8 mouse cellular contexts compared by ENCODE assay signal in the genomic region with DNA sequence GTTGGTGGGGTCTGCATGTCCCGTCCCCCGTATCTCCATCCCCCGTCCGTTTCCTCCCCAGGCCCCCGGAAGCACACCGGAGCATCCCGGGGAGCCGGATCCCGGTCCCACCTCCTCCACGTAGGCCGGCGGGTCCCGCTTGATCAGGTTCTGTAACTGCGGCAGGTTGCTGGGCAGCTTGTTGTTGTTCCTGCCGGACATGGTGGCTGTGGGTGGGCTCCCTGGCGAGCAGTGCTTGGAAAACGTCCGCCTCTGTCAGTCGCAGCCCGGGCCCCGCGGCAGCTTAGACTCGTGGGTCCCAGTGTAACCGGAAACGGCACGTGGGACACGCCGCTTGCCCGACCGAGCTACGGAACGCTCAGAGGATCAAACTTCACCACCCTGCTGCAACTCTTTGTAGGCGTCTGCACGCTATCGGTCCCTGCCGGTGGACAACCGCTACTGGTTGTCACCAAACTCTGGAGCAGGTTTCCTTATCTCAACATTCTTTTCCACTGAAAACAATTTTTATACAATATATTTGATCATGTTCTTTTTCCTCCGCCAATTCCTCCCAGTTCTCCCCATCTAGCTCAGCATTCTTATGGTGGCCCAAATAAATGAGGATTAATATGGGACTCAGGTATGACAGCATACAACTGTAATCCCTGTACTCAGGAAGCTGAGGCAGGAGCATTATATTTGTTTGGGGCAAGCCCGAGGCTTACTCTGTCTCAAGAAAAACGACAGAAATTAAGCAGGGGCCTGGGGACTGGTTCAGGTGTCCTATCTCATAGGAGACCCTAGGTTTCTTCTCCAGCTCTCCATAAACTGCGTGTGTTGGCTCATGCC. TPM values are rescaled to one million over a fixed set of nuclear protein-coding genes. Genes with fewer than 3 reads are reported as not detected.
DNase-seq lines count a peak whose midpoint lies in the region; ATAC-seq and TF ChIP-seq lines count a peak whose summit lies in the region.

Sdad1 (minus strand) TSS at position 799 of the 831 bp plus-strand sequence.

- H3K4me1 ChIP-seq in forebrain, embryonic 10.5 days, result peaks cover 23% of the 10 kb centered on the region
- H3K4me1 ChIP-seq in heart, embryonic 15.5 days (replicated peaks), result peaks cover 19% of the 10 kb centered on the region
- H3K4me1 ChIP-seq in liver, embryonic 14.5 days (replicated peaks; ENCODE audit: control insufficient read depth in 2 of 2, insufficient read depth in 2 of 2, low read length in 1 of 2), result peaks cover 3 to 25% of the 10 kb centered on the region in 2 experiments
- H3K4me1 ChIP-seq in neural tube, embryonic 11.5 days (ENCODE audit: control insufficient read depth, insufficient read depth, low read length), result peaks cover 5% of the 10 kb centered on the region; the same call in 1 of the 2 replicates
- no peaks in the 10 kb centered on the region; the same call in 1 of the 2 replicates for H3K4me1 ChIP-seq in stomach, postnatal 0 days (replicated peaks; ENCODE audit: control insufficient read depth, insufficient read depth)

- H3K27ac ChIP-seq in forebrain, embryonic 10.5 days, result peak within 1 kb of the TSS; percentile 86
- H3K27ac ChIP-seq in heart, embryonic 15.5 days, result peak within 1 kb of the TSS; percentile 65
- H3K27ac ChIP-seq in liver, embryonic 14.5 days, result peak within 1 kb of the TSS; percentile 29; the same call in 1 of the 2 replicates
- no peak within 1 kb of the TSS for H3K27ac ChIP-seq in neural tube, embryonic 11.5 days (ENCODE audit: low read depth, low read length)
- peak within 1 kb of the TSS; percentile 69; the same call in 1 of the 2 replicates for H3K27ac ChIP-seq in stomach, postnatal 0 days (replicated peaks)

- peak within 1 kb of the TSS; percentile 68 for H3K4me3 ChIP-seq in forebrain, embryonic 10.5 days
- H3K4me3 ChIP-seq in heart, embryonic 15.5 days, result peak within 1 kb of the TSS; percentile 87
- H3K4me3 ChIP-seq in liver, embryonic 14.5 days (ENCODE audit: insufficient read depth in 1 of 2, low read depth in 2 of 2, low read length in 2 of 2), result peak within 1 kb of the TSS; percentile 84 to 91
- H3K4me3 ChIP-seq in neural tube, embryonic 11.5 days (ENCODE audit: low read depth, low read length), result peak within 1 kb of the TSS; percentile 86
- peak within 1 kb of the TSS; percentile 67 for H3K4me3 ChIP-seq in stomach, postnatal 0 days (ENCODE audit: low read depth, low read length)

- TF ChIP-seq CTCF in liver, embryonic 14.5 days (IDR thresholded peaks at IDR 0.05; ENCODE audit: low read depth), result peak; percentile 84
- peak; percentile 86 for TF ChIP-seq CTCF in stomach, postnatal 0 days (IDR thresholded peaks at IDR 0.05; ENCODE audit: low read depth)

- peak; percentile 96 for ATAC-seq in CD4-positive, CD25-positive, alpha-beta regulatory T cell, adult 4 months
- ATAC-seq in heart, embryonic 15.5 days (replicated peaks; ENCODE audit: insufficient number of reproducible peaks, insufficient read depth, low FRiP score, low read depth), result peak; percentile 85
- peak; percentile 91 for ATAC-seq in liver, embryonic 14.5 days (ENCODE audit: insufficient read depth)
- peak; percentile 95 for ATAC-seq in neural tube, embryonic 11.5 days (ENCODE audit: insufficient read depth, low FRiP score, low TSS enrichment)
- peak; percentile 96 for ATAC-seq in stomach, postnatal 0 days (ENCODE audit: low FRiP score, low TSS enrichment)

- peaks cover 26% of the 10 kb centered on the region for H3K36me3 ChIP-seq in forebrain, embryonic 10.5 days (replicated peaks)
- peaks cover 4% of the 10 kb centered on the region; the same call in 1 of the 2 replicates for H3K36me3 ChIP-seq in heart, embryonic 15.5 days
- peaks cover 7% of the 10 kb centered on the region for H3K36me3 ChIP-seq in liver, embryonic 14.5 days (replicated peaks; ENCODE audit: control insufficient read depth, insufficient read depth, low read depth)
- 0 out of 2 replicates have a peak, but pooled peaks cover 2% of the 10 kb centered on the region for H3K36me3 ChIP-seq in neural tube, embryonic 11.5 days (ENCODE audit: control insufficient read depth, insufficient read depth, low read length)
- peaks cover 2% of the 10 kb centered on the region; the same call in 1 of the 2 replicates for H3K36me3 ChIP-seq in stomach, postnatal 0 days (ENCODE audit: control insufficient read depth, insufficient read depth, low read length)

- peak; percentile 59; the same call in 1 of the 2 replicates for TF ChIP-seq EP300 in liver, embryonic 14.5 days (IDR thresholded peaks at IDR 0.05; ENCODE audit: low read depth)
- TF ChIP-seq EP300 in stomach, postnatal 0 days (optimal IDR thresholded peaks at IDR 0.05), result peak; percentile 31

- H3K4me2 ChIP-seq in heart, embryonic 15.5 days, result peak within 1 kb of the TSS; percentile 71
- H3K4me2 ChIP-seq in liver, embryonic 14.5 days (ENCODE audit: low read depth), result peak within 1 kb of the TSS; percentile 83
- H3K4me2 ChIP-seq in neural tube, embryonic 11.5 days (ENCODE audit: low read depth), result peak within 1 kb of the TSS; percentile 74
- peak within 1 kb of the TSS; percentile 64 for H3K4me2 ChIP-seq in stomach, postnatal 0 days (replicated peaks; ENCODE audit: low read depth)

- no peaks in the 10 kb centered on the region for H3K9me3 ChIP-seq in forebrain, embryonic 10.5 days
- no peaks in the 10 kb centered on the region for H3K9me3 ChIP-seq in heart, embryonic 15.5 days (replicated peaks)
- no peaks in the 10 kb centered on the region for H3K9me3 ChIP-seq in liver, embryonic 14.5 days (ENCODE audit: control insufficient read depth, low read length)
- H3K9me3 ChIP-seq in neural tube, embryonic 11.5 days (ENCODE audit: control insufficient read depth, low read length), result no peaks in the 10 kb centered on the region
- H3K9me3 ChIP-seq in stomach, postnatal 0 days (ENCODE audit: control insufficient read depth, low read length), result no peaks in the 10 kb centered on the region

- no peaks in the 10 kb centered on the region for H3K27me3 ChIP-seq in forebrain, embryonic 10.5 days (ENCODE audit: poor library complexity, severe bottlenecking)
- no peaks in the 10 kb centered on the region for H3K27me3 ChIP-seq in heart, embryonic 15.5 days
- H3K27me3 ChIP-seq in liver, embryonic 14.5 days (ENCODE audit: control insufficient read depth, insufficient read depth, low read length), result 0 out of 2 replicates have a peak, but pooled peaks cover 2% of the 10 kb centered on the region
- no peaks in the 10 kb centered on the region for H3K27me3 ChIP-seq in neural tube, embryonic 11.5 days (ENCODE audit: control insufficient read depth, insufficient read depth, low read length)
- H3K27me3 ChIP-seq in stomach, postnatal 0 days (ENCODE audit: control insufficient read depth, insufficient read depth, low read length), result no peaks in the 10 kb centered on the region

- peak within 1 kb of the TSS; percentile 79 for H3K9ac ChIP-seq in heart, embryonic 15.5 days
- peak within 1 kb of the TSS; percentile 83 for H3K9ac ChIP-seq in liver, embryonic 14.5 days (replicated peaks)
- H3K9ac ChIP-seq in neural tube, embryonic 11.5 days (ENCODE audit: low read length), result peak within 1 kb of the TSS; percentile 71
- H3K9ac ChIP-seq in stomach, postnatal 0 days (ENCODE audit: low read length), result peak within 1 kb of the TSS; percentile 76

- peak; percentile 69 for DNase-seq in c-Kit-negative CD71-positive TER-119-positive erythroid progenitor cells, embryonic 14.5 days (ENCODE audit: low read depth, low spot score)
- peak; percentile 93 for DNase-seq in forebrain, embryonic 10.5 days (ENCODE audit: extremely low spot score, low spot score)
- DNase-seq in kidney, postnatal 25 days, result peak; percentile 94 to 97
- peak; percentile 84 to 86 (median 86) for DNase-seq in liver, embryonic 14.5 days (ENCODE audit: low read depth in 3 of 3, low spot score in 3 of 3)
- DNase-seq in neural tube, embryonic 11.5 days (ENCODE audit: low spot score), result peak; percentile 94
- DNase-seq in stomach, postnatal 0 days (ENCODE audit: low spot score), result peak; percentile 93

- WGBS in forebrain, embryonic 10.5 days, result 2% methylated on average over 41 of the region's 41 CpGs
- 2% methylated on average over 41 of the region's 41 CpGs for WGBS in heart, embryonic 15.5 days
- 2% methylated on average over 41 of the region's 41 CpGs for WGBS in liver, embryonic 14.5 days (ENCODE audit: insufficient replicate concordance)
- WGBS in neural tube, embryonic 11.5 days, result 2% methylated on average over 41 of the region's 41 CpGs
- 3% methylated on average over 41 of the region's 41 CpGs for WGBS in stomach, postnatal 0 days

RNA-seq across cellular contexts. Expression of gene Sdad1, which starts in this region (rescaled TPM):
- polyA plus RNA-seq in CD4-positive, CD25-positive, alpha-beta regulatory T cell, adult 4 months (2017; shearing (Covaris generic)), result 10 to 100 TPM; 41.8 to 62.4 TPM
- 59.4 and 63.0 TPM in 2 replicates for polyA plus RNA-seq in forebrain, embryonic 10.5 days (2016; fragmentation: Nextera tagmentation; extraction: Ambion mirVana)
- polyA plus RNA-seq in heart, embryonic 15.5 days (2015; fragmentation: Nextera tagmentation; extraction: Ambion mirVana), result 20.0 and 23.7 TPM in 2 replicates
- polyA plus RNA-seq in liver, embryonic 14.5 days (2012; rRNA removed), result 8.1 and 9.5 TPM in 2 replicates
- polyA plus RNA-seq in liver, embryonic 14.5 days (2014; fragmentation: Nextera tagmentation; extraction: Ambion mirVana), result 17.4 and 18.8 TPM in 2 replicates
- polyA plus RNA-seq in neural tube, embryonic 11.5 days (2014; fragmentation: Nextera tagmentation; extraction: Ambion mirVana), result 37.8 and 38.7 TPM in 2 replicates
- 17.9 and 19.8 TPM in 2 replicates for polyA plus RNA-seq in stomach, postnatal 0 days (2015; fragmentation: Nextera tagmentation; extraction: Ambion mirVana)
